Mouse (Mus musculus) embryonic fibroblast, embryonic 13.5 days (primary cell): ENCODE results near the gene Ezr.

Experiments used
- CTCF ChIP-seq: IDR thresholded peaks from 2 replicates; pipeline ENCODE4 v1.5.1; 2011; ENCODE audit warnings: mild to moderate bottlenecking, control low read depth, low read length, moderate library complexity, borderline replicate concordance; ENCODE audit not compliant: insufficient read depth
- POLR2A ChIP-seq: IDR thresholded peaks from 2 replicates; pipeline ENCODE4 v1.6.1; 2011; ENCODE audit warnings: low read depth, mild to moderate bottlenecking, control low read depth, low read length, moderate library complexity

DNA sequence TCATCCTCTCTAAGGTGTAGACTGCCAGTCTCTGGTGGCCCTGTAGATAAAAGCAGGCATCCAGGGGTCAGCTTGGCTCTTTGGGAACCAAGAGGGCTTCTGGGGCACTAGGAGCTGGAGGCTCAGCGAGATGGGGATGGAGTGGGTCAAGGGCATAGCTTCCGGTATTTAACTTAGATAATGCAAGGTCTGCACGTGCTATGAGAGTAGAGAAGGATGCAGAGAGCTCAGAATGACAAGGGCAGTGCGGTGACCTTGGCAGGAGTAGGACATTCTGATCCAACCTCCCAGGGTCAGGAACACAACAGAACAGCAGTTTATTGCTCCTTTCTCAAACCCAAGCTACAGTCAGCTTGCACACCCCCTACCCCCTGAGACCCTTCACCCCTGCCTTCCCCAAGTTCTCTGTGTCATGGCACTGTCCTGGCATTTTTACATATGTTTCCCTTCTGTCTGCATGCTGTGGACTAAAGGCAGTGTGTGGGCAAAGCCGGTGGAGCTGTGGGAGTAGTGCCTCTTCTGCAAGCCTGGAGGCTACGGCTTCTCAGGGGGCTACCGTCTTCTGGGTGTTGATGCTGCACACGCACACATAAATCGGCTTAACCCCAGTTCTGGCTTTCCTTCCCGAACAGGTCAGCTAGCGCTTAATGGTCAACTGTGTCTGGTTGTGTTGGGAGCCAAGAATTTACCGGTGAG, 47.7 kb downstream of the Ezr start:
- TF ChIP-seq POLR2A (no peak), CTCF (no peak)
